Mouse (Mus musculus): ENCODE data around the gene Egfem1.

Gene Egfem1

DNA sequence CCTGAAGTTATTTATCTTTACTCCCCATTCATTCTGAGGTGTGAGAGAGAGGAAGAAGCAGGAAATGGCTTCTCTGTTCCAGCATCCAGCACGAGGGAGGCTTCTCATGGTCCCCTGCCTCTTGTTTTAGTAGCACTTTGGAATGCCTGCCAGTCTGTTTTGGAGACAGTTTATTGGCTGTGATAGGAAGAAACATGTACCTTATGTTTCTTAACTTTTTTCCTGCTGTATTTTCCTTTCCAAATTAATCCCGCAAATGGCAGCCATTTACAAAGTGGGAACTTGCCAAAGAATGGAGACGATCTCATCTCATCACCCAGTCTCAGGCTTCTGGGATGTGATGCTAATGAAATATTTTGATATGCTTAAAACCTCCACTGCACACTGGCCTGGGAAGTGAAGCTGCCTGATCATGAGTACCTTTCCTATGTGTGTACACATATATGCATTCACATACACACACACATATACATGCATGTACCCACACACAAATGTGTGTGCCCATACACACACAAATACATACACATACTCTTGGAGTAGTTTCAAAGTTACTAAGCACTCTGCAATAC, 260.5 kb downstream of the Egfem1 start:
- no peak for DNase-seq (ENCODE audit: low spot score in 2 of 2)

- DNase-seq (ENCODE audit: low spot score in 2 of 2): no peak
These were observed 264.0 kb downstream of the Egfem1 start for GRCm38 (mm10) chr3:29345805-29346204.

GRCm38 (mm10) chr3:29366907-29367306, 285.1 kb downstream of the Egfem1 start:
- no peak for DNase-seq (ENCODE audit: low spot score in 2 of 2)

DNA sequence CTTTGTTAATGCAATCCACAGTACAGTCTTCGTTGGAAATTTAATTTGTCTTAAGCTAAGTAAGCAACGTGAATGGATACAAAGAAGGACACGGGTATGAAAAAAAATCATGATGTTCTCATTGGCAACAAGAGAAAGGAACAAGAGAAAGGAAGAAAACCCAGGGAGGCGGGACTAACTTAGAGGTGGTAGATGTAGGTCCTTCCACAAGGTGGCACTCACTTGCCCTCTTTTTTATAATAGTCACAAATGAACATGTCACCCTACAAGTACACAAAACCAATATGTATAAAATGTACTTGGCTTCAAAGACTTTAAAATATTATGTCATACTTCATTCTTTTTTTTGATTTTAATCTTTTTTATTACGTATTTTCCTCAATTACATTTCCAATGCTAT, 288.7 kb downstream of the Egfem1 start:
- DNase-seq (ENCODE audit: low spot score in 2 of 2): no peak

- no peak for DNase-seq (ENCODE audit: low spot score in 2 of 2)
These were observed 299.4 kb downstream of the Egfem1 start for GRCm38 (mm10) chr3:29381255-29381654.

DNA sequence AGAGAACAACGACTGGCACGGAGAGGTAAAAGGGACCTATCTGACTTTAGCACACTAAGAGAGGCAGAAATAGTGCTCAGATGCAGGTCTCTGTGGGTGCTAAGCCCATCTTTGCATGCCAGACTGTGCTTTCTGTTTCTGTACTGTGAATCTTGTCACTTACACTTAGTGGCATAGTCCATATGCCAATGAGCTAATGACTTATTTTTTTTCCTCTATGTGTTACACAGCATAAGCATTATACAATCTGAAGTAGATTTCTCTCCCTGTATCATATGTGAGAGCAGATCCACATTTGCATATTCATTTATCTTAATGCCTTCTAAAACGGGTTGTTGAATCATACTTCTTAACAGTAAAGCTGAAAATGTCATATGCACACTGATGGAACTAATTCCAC, 317.2 kb downstream of the Egfem1 start:
- peak; percentile 4 to 22 for DNase-seq (ENCODE audit: low spot score in 2 of 2)

DNA sequence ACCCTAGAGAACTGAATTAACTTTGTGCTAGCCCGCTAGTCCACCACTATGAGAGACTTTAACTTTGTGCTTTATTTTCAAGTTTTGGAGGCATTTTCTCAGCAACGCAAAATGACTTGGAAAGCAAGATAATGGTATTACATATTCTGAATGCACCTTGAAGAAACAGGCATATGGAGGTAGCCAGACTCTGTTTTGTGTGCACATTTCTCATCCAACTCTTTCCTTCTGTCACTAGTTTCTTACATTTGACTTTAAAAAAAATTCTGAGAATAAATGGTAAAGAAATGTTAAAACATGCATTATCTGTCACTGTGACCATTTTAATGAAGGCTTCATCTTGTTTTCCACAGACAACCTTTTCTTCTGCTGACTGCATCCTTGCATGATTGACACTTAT, 339.8 kb downstream of the Egfem1 start:
- DNase-seq (ENCODE audit: low spot score in 2 of 2): no peak

DNA sequence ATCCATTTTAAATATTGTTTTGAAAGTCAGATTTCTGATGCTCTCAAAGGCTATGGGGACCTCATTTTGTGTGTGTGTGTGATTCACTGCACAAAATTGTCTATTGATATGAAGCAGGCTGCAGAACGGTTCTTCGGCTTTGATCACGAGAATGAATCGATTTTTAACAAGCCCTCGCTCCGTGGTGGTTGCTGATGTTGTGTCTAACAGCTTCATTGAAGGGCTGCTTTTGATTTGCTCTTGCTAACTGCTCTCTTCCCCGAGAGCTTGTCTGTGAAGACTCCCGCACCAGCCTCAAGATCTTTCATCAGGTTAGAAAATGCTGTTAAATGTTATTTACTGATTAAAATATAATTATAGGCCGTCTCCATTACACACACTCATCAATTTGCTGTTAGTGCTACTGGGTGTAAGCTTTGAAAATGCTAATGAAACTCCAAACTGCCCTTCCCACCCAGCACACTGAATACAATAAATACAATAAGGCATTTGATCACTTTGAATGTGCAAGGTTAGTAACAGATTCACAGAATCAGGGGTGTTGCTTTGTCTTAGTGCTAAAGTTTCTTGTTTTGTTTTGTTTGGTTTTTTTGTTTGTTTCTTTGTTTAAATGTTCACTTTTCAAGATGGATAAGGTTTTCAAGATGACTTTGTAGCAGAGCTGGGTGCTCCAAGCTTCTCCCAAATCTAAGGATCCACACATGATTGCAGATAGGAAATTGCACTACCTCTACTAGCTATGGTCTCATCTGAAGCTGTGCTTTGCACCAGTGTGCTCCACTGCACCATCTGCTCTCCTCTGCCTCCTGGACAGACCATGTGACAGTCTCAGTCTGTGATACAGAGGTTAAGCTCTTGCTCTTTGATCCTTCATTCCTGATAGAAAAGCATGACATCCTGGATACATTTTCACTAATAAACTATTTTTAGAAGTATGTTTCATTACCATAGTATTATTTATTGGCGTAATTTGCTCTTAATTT, 350.6 kb downstream of the Egfem1 start:
- no peak for DNase-seq (ENCODE audit: low spot score in 2 of 2)

DNA sequence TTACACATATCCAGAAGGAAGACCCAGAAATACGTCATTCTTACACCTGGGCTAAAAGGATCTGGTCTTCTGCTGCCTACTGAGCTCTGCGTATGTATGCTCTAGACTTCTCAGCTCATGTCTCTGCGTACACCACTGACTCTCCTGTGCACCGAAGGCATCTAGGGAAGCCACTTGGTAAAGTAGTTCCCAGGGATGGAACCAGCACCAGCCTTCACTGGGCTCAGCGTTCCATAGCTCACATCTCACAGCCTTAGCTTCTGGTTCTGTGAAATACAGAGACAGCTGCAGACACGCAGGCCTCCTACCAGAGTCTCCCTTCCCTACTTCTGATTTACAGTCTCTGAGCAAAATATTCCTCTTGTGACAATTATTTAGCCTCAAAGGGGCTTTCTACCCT, 361.2 kb downstream of the Egfem1 start:
- DNase-seq (ENCODE audit: low spot score in 2 of 2): no peak

GRCm38 (mm10) chr3:29444661-29445060, 362.8 kb downstream of the Egfem1 start:
- DNase-seq (ENCODE audit: low spot score in 2 of 2): no peak

GRCm38 (mm10) chr3:29446081-29446480, 364.3 kb downstream of the Egfem1 start:
- no peak for DNase-seq (ENCODE audit: low spot score in 2 of 2)

- DNase-seq (ENCODE audit: low spot score in 2 of 2): no peak
These were observed 367.1 kb downstream of the Egfem1 start for GRCm38 (mm10) chr3:29448829-29449406.

- no peak for DNase-seq (ENCODE audit: low spot score in 2 of 2)
These were observed 416.4 kb downstream of the Egfem1 start for GRCm38 (mm10) chr3:29498211-29498610.

GRCm38 (mm10) chr3:29499188-29499587, 417.4 kb downstream of the Egfem1 start:
- no peak for DNase-seq (ENCODE audit: low spot score in 2 of 2)

DNA sequence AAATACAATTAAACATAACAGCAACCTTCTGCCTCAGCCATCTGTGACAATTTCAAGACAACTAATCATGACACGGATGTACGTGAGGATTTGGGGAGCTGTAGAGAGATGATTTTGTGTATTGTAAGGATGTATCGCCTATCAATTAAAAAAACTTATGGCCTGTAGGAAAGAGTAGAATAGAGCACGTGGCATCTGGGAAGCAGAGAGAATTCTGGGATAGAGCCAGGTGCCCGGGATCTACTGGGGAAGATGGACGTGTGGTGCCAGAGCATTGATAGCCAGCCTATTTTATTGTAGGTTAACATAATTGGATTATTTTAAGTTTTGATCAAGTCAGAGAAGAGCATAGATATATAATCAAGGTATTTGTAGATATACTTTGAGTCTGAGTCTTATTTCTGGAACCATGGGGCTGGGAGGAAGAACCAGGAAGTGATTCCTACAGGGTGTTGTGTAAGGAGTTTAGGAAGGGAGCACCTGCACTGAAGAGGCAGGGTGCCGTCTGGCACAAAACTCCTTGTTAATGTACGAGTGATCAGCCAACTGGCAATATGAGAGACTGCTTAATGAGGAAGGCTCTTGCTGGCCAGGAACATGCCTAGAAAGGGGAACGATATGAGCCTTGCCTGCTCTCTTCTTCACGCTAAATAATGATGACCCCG, 443.6 kb downstream of the Egfem1 start:
- no peak for DNase-seq (ENCODE audit: low spot score in 2 of 2)

- DNase-seq (ENCODE audit: low spot score in 2 of 2): no peak
These were observed 444.1 kb downstream of the Egfem1 start for GRCm38 (mm10) chr3:29525963-29526301.

GRCm38 (mm10) chr3:29539211-29539610, 457.4 kb downstream of the Egfem1 start:
- DNase-seq (ENCODE audit: low spot score in 2 of 2): no peak

DNA sequence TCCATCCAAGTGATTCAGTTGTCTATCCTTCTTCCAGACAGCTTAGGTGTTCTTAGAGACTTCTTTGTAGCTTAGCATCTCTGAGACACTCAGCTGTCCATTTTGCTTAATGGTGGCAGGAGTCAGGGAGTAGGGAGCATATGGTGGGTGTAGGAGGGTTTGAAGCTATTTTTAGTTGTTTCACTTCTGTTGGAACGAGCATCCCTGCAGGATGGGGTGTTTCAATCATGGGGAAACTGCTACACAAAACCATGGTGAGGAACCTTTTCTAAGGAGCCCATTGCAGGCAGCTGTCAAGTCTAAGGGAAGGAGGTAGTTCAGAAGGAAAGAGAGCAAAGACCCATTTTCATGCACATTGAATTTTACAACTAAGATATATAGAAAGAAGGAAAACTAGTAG, 458.1 kb downstream of the Egfem1 start:
- peak in 1 of 2 experiments; percentile 6 for DNase-seq (ENCODE audit: low spot score in 2 of 2)

GRCm38 (mm10) chr3:29541477-29542079, 459.8 kb downstream of the Egfem1 start:
- DNase-seq (ENCODE audit: low spot score in 2 of 2): no peak

DNA sequence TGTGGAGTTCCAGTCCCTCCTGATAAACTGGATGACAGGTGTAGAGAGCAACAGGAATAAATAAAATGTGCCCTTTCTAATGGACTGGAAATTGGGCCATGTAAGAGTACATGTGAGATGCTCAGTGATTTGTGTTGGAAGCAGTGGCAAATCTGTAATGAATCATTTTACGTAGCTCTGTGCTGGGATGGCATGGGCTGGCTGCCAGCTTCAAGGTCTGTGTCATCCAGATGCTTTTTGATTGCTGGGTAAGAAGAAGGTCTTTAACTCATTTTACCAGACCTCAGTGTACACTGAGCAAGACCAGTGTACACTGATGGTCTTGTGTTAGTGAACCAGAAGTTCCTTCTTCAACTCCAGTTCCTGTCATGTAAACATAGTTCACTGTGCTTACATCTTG, 462.2 kb downstream of the Egfem1 start:
- DNase-seq (ENCODE audit: low spot score in 2 of 2): no peak

DNA sequence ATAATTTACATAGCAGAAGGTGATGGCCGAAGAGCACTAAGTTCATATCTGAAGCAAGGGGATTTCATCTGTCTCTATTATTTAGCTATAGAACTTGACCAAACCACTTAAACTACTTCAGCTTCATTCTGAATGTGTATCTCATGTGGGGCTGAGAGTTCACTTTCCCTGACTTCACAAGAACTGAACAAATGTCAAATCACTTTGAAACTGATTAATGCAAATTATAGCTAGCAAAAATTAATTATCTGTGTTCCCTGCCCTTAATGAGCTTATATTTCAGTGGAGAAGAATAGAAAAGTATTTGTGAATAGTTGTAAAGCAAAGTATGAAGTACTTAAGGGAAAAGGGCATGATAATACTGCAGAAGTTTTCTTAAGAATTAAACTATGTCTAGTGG, 481.3 kb downstream of the Egfem1 start:
- DNase-seq (ENCODE audit: low spot score in 2 of 2): no peak

Data from left cerebral cortex, adult 9 months (tissue).